Mouse (Mus musculus): ENCODE measurements around the gene Ptpn3. TPM values are rescaled to one million over a fixed set of nuclear protein-coding genes. Genes with fewer than 3 reads are reported as not detected.

The Ptpn3 gene
- polyA plus RNA-seq, 1 experiment from 2014 or later, result 1.5 TPM

- Histone ChIP-seq H3K9me3 (replicated peaks) (no peaks in the 10 kb centered on the region), H3K27me3 (no peaks in the 10 kb centered on the region), H3K36me3 (no peaks in the 10 kb centered on the region), H3K9ac (no peak overlapping the region), H3K27ac (no peak overlapping the region), H3K4me3 (no peak overlapping the region), H3K4me1 (replicated peaks) (peaks cover 6% of the 10 kb centered on the region; the same call in 1 of the 2 replicates), H3K4me2 (no peak overlapping the region)
- ATAC-seq (replicated peaks; ENCODE audit: insufficient number of reproducible peaks, insufficient read depth, low FRiP score, low read depth), result no peak
- 52% methylated on average over 14 of the region's 14 CpGs for WGBS
Observed at GRCm38 (mm10) chr4:57258159-57259035, 43.2 kb downstream of the Ptpn3 start.

- Histone ChIP-seq H3K36me3 (no peaks in the 10 kb centered on the region), H3K27me3 (no peaks in the 10 kb centered on the region), H3K27ac (no peak overlapping the region), H3K9ac (no peak overlapping the region), H3K4me2 (no peak overlapping the region), H3K9me3 (replicated peaks) (no peaks in the 10 kb centered on the region), H3K4me1 (replicated peaks) (peaks cover 6% of the 10 kb centered on the region; the same call in 1 of the 2 replicates), H3K4me3 (no peak overlapping the region)
- ATAC-seq (replicated peaks; ENCODE audit: insufficient number of reproducible peaks, insufficient read depth, low FRiP score, low read depth), result no peak
- 88% methylated on average over 8 of the region's 8 CpGs for WGBS
Observed at GRCm38 (mm10) chr4:57257409-57257808, 44.2 kb downstream of the Ptpn3 start.

- H3K27me3 ChIP-seq, result no peaks in the 10 kb centered on the region
- no peak overlapping the region for H3K9ac ChIP-seq
- peaks cover 6% of the 10 kb centered on the region; the same call in 1 of the 2 replicates for H3K4me1 ChIP-seq (replicated peaks)
- no peaks in the 10 kb centered on the region for H3K36me3 ChIP-seq
- WGBS, result 83% methylated on average over 4 of the region's 4 CpGs
- no peak overlapping the region for H3K4me2 ChIP-seq
- no peak overlapping the region for H3K27ac ChIP-seq
- ATAC-seq (replicated peaks; ENCODE audit: insufficient number of reproducible peaks, insufficient read depth, low FRiP score, low read depth), result no peak
- H3K4me3 ChIP-seq, result no peak overlapping the region
- no peaks in the 10 kb centered on the region for H3K9me3 ChIP-seq (replicated peaks)
Observed at GRCm38 (mm10) chr4:57256761-57257160, 44.9 kb downstream of the Ptpn3 start.

GRCm38 (mm10) chr4:57254412-57254811, 47.2 kb downstream of the Ptpn3 start:
- H3K4me1 ChIP-seq (replicated peaks), result peaks cover 8% of the 10 kb centered on the region
- ATAC-seq (replicated peaks; ENCODE audit: insufficient number of reproducible peaks, insufficient read depth, low FRiP score, low read depth), result no peak
- H3K9me3 ChIP-seq (replicated peaks), result no peaks in the 10 kb centered on the region
- WGBS, result 79% methylated on average over 6 of the region's 6 CpGs
- no peaks in the 10 kb centered on the region for H3K36me3 ChIP-seq
- H3K27me3 ChIP-seq, result no peaks in the 10 kb centered on the region
- no peak overlapping the region for H3K27ac ChIP-seq
- no peak overlapping the region for H3K9ac ChIP-seq
- no peak overlapping the region for H3K4me2 ChIP-seq
- H3K4me3 ChIP-seq, result no peak overlapping the region

- H3K27ac ChIP-seq, result no peak overlapping the region
- ATAC-seq (replicated peaks; ENCODE audit: insufficient number of reproducible peaks, insufficient read depth, low FRiP score, low read depth), result no peak
- 14% methylated on average over 2 of the region's 2 CpGs for WGBS
Observed at GRCm38 (mm10) chr4:57250636-57251035, 51.0 kb downstream of the Ptpn3 start.

GRCm38 (mm10) chr4:57249108-57249507, 52.5 kb downstream of the Ptpn3 start:
- Histone ChIP-seq H3K27ac (no peak overlapping the region), H3K36me3 (no peaks in the 10 kb centered on the region), H3K4me2 (no peak overlapping the region), H3K9ac (no peak overlapping the region), H3K4me3 (no peak overlapping the region), H3K27me3 (no peaks in the 10 kb centered on the region), H3K9me3 (replicated peaks) (no peaks in the 10 kb centered on the region), H3K4me1 (replicated peaks) (peaks cover 11% of the 10 kb centered on the region)
- 37% methylated on average over 8 of the region's 8 CpGs for WGBS
- ATAC-seq (replicated peaks; ENCODE audit: insufficient number of reproducible peaks, insufficient read depth, low FRiP score, low read depth), result no peak

More at GRCm38 (mm10) chr4:57250636-57251035, 51.0 kb downstream of the Ptpn3 start:
- H3K4me3 ChIP-seq, result no peak overlapping the region
- no peaks in the 10 kb centered on the region for H3K27me3 ChIP-seq
- no peak overlapping the region for H3K4me2 ChIP-seq
- no peaks in the 10 kb centered on the region for H3K36me3 ChIP-seq
- peaks cover 11% of the 10 kb centered on the region for H3K4me1 ChIP-seq (replicated peaks)
- H3K9ac ChIP-seq, result no peak overlapping the region
- no peaks in the 10 kb centered on the region for H3K9me3 ChIP-seq (replicated peaks)

- no peak overlapping the region for H3K4me2 ChIP-seq
- no peaks in the 10 kb centered on the region for H3K36me3 ChIP-seq
- ATAC-seq (replicated peaks; ENCODE audit: insufficient number of reproducible peaks, insufficient read depth, low FRiP score, low read depth), result no peak
- peaks cover 29% of the 10 kb centered on the region for H3K4me1 ChIP-seq (replicated peaks)
- H3K9me3 ChIP-seq (replicated peaks), result no peaks in the 10 kb centered on the region
- H3K27ac ChIP-seq, result no peak overlapping the region
- 75% methylated on average over 10 of the region's 10 CpGs for WGBS
- no peaks in the 10 kb centered on the region for H3K27me3 ChIP-seq
- no peak overlapping the region for H3K4me3 ChIP-seq
- no peak overlapping the region for H3K9ac ChIP-seq
Observed at GRCm38 (mm10) chr4:57244874-57245273, 56.8 kb downstream of the Ptpn3 start.

GRCm38 (mm10) chr4:57243312-57243711, 58.3 kb downstream of the Ptpn3 start:
- no peak overlapping the region for H3K27ac ChIP-seq
- no peaks in the 10 kb centered on the region for H3K9me3 ChIP-seq (replicated peaks)
- H3K36me3 ChIP-seq, result no peaks in the 10 kb centered on the region
- H3K4me3 ChIP-seq, result no peak overlapping the region
- no peaks in the 10 kb centered on the region for H3K27me3 ChIP-seq
- 55% methylated on average over 11 of the region's 11 CpGs for WGBS
- no peak for ATAC-seq (replicated peaks; ENCODE audit: insufficient number of reproducible peaks, insufficient read depth, low FRiP score, low read depth)
- H3K9ac ChIP-seq, result no peak overlapping the region
- no peak overlapping the region for H3K4me2 ChIP-seq
- peaks cover 27% of the 10 kb centered on the region for H3K4me1 ChIP-seq (replicated peaks)

- Histone ChIP-seq H3K27me3 (no peaks in the 10 kb centered on the region), H3K4me1 (replicated peaks) (peaks cover 44% of the 10 kb centered on the region), H3K9me3 (replicated peaks) (no peaks in the 10 kb centered on the region), H3K4me3 (no peak overlapping the region), H3K9ac (no peak overlapping the region), H3K4me2 (no peak overlapping the region), H3K36me3 (no peaks in the 10 kb centered on the region), H3K27ac (peak overlapping the region; percentile 62; the same call in 1 of the 2 replicates)
- no peak for ATAC-seq (replicated peaks; ENCODE audit: insufficient number of reproducible peaks, insufficient read depth, low FRiP score, low read depth)
- 63% methylated on average over 10 of the region's 10 CpGs for WGBS
Observed at GRCm38 (mm10) chr4:57240934-57241333, 60.7 kb downstream of the Ptpn3 start.

- no peak overlapping the region for H3K4me3 ChIP-seq
- no peaks in the 10 kb centered on the region for H3K9me3 ChIP-seq (replicated peaks)
- ATAC-seq (replicated peaks; ENCODE audit: insufficient number of reproducible peaks, insufficient read depth, low FRiP score, low read depth), result no peak
- peak overlapping the region; percentile 62 for H3K27ac ChIP-seq
- H3K4me2 ChIP-seq, result peak overlapping the region; percentile 17
- no peaks in the 10 kb centered on the region for H3K27me3 ChIP-seq
- no peaks in the 10 kb centered on the region for H3K36me3 ChIP-seq
- H3K9ac ChIP-seq, result peak overlapping the region; percentile 7; the same call in 1 of the 2 replicates
- H3K4me1 ChIP-seq (replicated peaks), result peaks cover 44% of the 10 kb centered on the region
- 18% methylated on average over 7 of the region's 7 CpGs for WGBS
Observed at GRCm38 (mm10) chr4:57240100-57240499, 61.5 kb downstream of the Ptpn3 start.

- H3K36me3 ChIP-seq, result no peaks in the 10 kb centered on the region
- H3K4me3 ChIP-seq, result no peak overlapping the region
- H3K9me3 ChIP-seq (replicated peaks), result no peaks in the 10 kb centered on the region
- no peak for ATAC-seq (replicated peaks; ENCODE audit: insufficient number of reproducible peaks, insufficient read depth, low FRiP score, low read depth)
- 69% methylated on average over 6 of the region's 6 CpGs for WGBS
- no peak overlapping the region for H3K4me2 ChIP-seq
- no peak overlapping the region for H3K27ac ChIP-seq
- H3K9ac ChIP-seq, result no peak overlapping the region
- H3K4me1 ChIP-seq (replicated peaks), result peaks cover 44% of the 10 kb centered on the region
- H3K27me3 ChIP-seq, result no peaks in the 10 kb centered on the region
Observed at GRCm38 (mm10) chr4:57239112-57239511, 62.5 kb downstream of the Ptpn3 start.

- H3K9me3 ChIP-seq (replicated peaks), result no peaks in the 10 kb centered on the region
- H3K27ac ChIP-seq, result 0 out of 2 replicates have a peak overlapping the region, but pooled peaks have one; percentile 32
- no peaks in the 10 kb centered on the region for H3K36me3 ChIP-seq
- 75% methylated on average over 7 of the region's 7 CpGs for WGBS
- H3K4me1 ChIP-seq (replicated peaks), result peaks cover 40% of the 10 kb centered on the region
- no peaks in the 10 kb centered on the region for H3K27me3 ChIP-seq
- H3K9ac ChIP-seq, result no peak overlapping the region
- H3K4me2 ChIP-seq, result no peak overlapping the region
- H3K4me3 ChIP-seq, result no peak overlapping the region
- ATAC-seq (replicated peaks; ENCODE audit: insufficient number of reproducible peaks, insufficient read depth, low FRiP score, low read depth), result no peak
Observed at GRCm38 (mm10) chr4:57238118-57238517, 63.5 kb downstream of the Ptpn3 start.
